10 mouse cellular contexts compared by ENCODE assay signal in the genomic region with DNA sequence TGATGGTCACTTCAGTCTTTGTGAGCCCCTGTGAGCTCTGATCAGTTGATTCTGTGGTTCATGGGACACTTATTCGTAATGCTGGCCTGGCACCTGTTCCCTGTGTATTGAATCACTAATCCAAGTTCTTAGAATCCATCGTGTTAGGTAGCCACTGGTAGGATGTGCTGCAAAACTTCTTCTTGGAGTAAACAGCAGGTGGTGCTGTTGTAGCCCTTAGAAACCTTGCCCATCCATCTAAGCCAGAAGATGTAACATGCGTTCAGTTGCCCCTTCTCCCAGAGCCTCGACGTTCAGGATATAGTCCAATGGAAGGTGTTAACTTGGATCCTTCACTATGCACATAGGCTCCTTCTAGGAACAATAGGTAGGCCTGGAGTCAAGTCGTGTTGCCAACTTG. TPM values are rescaled to one million over a fixed set of nuclear protein-coding genes. Genes with fewer than 3 reads are reported as not detected.
A peak's percentile ranks its signal among the peaks of the same experiment; 100 is the strongest.
DNase-seq lines count a peak whose midpoint lies in the region; ATAC-seq and TF ChIP-seq lines count a peak whose summit lies in the region.
"Had no signal": no experiment of that assay in that cellular context is flagged by ENCODE, and none has a peak within 500 bp of the region (broad histone marks: within the 10 kb centered on the region; RNA-seq: fewer than 3 reads in every experiment).

No protein-coding gene starts in this region.

- H3K4me3 ChIP-seq in liver, adult 2 months (ENCODE audit: insufficient read depth, low read depth, low read length): no peak overlapping the region
- no peak overlapping the region for H3K4me3 ChIP-seq in forebrain, postnatal 0 days (ENCODE audit: low read depth, low read length)
- H3K4me3 ChIP-seq: heart, embryonic 13.5 days had no signal

- peaks cover 5% of the 10 kb centered on the region for H3K36me3 ChIP-seq in liver, adult 2 months (ENCODE audit: control insufficient read depth, insufficient read depth, low read length)
- peaks cover 11% of the 10 kb centered on the region for H3K36me3 ChIP-seq in forebrain, postnatal 0 days (ENCODE audit: insufficient read depth)

- H3K4me1 ChIP-seq in liver, adult 2 months (ENCODE audit: control insufficient read depth, insufficient read depth, low read length): peaks cover 3% of the 10 kb centered on the region; the same call in 1 of the 2 replicates
- H3K4me1 ChIP-seq in forebrain, postnatal 0 days (ENCODE audit: insufficient read depth): peaks cover 11% of the 10 kb centered on the region

- H3K27ac ChIP-seq in liver, adult 2 months (replicated peaks; ENCODE audit: insufficient read depth, low read depth, low read length): no peak overlapping the region
- no peak overlapping the region for H3K27ac ChIP-seq in forebrain, postnatal 0 days (ENCODE audit: low read depth, low read length)
- H3K27ac ChIP-seq: heart, embryonic 13.5 days had no signal

- no peak overlapping the region for H3K4me2 ChIP-seq in forebrain, postnatal 0 days (ENCODE audit: low read depth)

- no peaks in the 10 kb centered on the region for H3K9me3 ChIP-seq in forebrain, postnatal 0 days (ENCODE audit: low read length)
- H3K9me3 ChIP-seq: heart, embryonic 13.5 days had no signal

- no peak for ATAC-seq in forebrain, postnatal 0 days

- H3K9ac ChIP-seq in liver, adult 2 months (ENCODE audit: low read depth, low read length): no peak overlapping the region
- H3K9ac ChIP-seq in forebrain, postnatal 0 days: no peak overlapping the region

- WGBS in liver, adult 2 months: 68% methylated on average over 6 of the region's 6 CpGs
- 88% methylated on average over 6 of the region's 6 CpGs for WGBS in forebrain, postnatal 0 days

- TF ChIP-seq POLR2A in liver, adult 2 months (IDR thresholded peaks at IDR 0.05; ENCODE audit: extremely low read depth, insufficient read depth, low read length): no peak

- H3K27me3 ChIP-seq in liver, adult 2 months (ENCODE audit: control insufficient read depth, insufficient read depth, low read length): no peaks in the 10 kb centered on the region
- H3K27me3 ChIP-seq in forebrain, postnatal 0 days (ENCODE audit: insufficient read depth, low read length): no peaks in the 10 kb centered on the region
- H3K27me3 ChIP-seq: heart, embryonic 13.5 days had no signal

- peak; percentile 20 for DNase-seq in liver, adult 2 months (ENCODE audit: extremely low read depth, low read depth, low spot score)
- DNase-seq in liver (no peak), NIH3T3 (ENCODE audit: low read depth) (peak; percentile 58)
- no peak for DNase-seq in forebrain, postnatal 0 days
- peak; percentile 45 for DNase-seq in retina, embryonic 14.5 days (ENCODE audit: low spot score)
- DNase-seq in gastrocnemius, postnatal 4 days (ENCODE audit: low spot score in 2 of 2): no peak
- DNase-seq in urinary bladder, postnatal 25 days (ENCODE audit: low spot score): no peak
- DNase-seq in layer of hippocampus, adult 11-12 months (ENCODE audit: low spot score): no peak

- H3K79me2 ChIP-seq in liver, adult 2 months (ENCODE audit: control insufficient read depth, insufficient read depth, low read length): peaks cover 18% of the 10 kb centered on the region; the same call in 1 of the 2 replicates

- peak; percentile 39; the same call in 1 of the 2 replicates for TF ChIP-seq CTCF in liver, adult 2 months (IDR thresholded peaks at IDR 0.05; ENCODE audit: low read depth, low read length)
- TF ChIP-seq CTCF in forebrain, postnatal 0 days (IDR thresholded peaks at IDR 0.05; ENCODE audit: low read depth): peak; percentile 52

RNA-seq across cellular contexts. Expression of a gene that starts 2.2 kb away (rescaled TPM):
- total RNA-seq in liver, adult 2 months (2014; rRNA removed): 11.1 and 15.3 TPM in 2 replicates
- polyA plus RNA-seq in liver, adult 2 months (2012; rRNA removed): 2.5 and 2.7 TPM in 2 replicates
- total RNA-seq in forebrain, postnatal 0 days (2014; rRNA removed): 54.5 and 63.1 TPM in 2 replicates
- 43.7 and 45.7 TPM in 2 replicates for polyA plus RNA-seq in forebrain, postnatal 0 days (2015; fragmentation: Nextera tagmentation; extraction: Ambion mirVana)
- total RNA-seq in gastrocnemius, postnatal 4 days (2021): 10 to 100 TPM; 35.7 to 39.9 TPM

RNA-seq across cellular contexts. Expression of a gene that starts 27.8 kb away (rescaled TPM):
- total RNA-seq in liver, adult 2 months (2014; rRNA removed): 0.07 and 0.18 TPM in 2 replicates
- polyA plus RNA-seq in liver, adult 2 months (2012; rRNA removed): not detected in 2 replicates
- 0.85 and 2.7 TPM in 2 replicates for total RNA-seq in forebrain, postnatal 0 days (2014; rRNA removed)
- polyA plus RNA-seq in forebrain, postnatal 0 days (2015; fragmentation: Nextera tagmentation; extraction: Ambion mirVana): 0.69 and 1.4 TPM in 2 replicates
- total RNA-seq in gastrocnemius, postnatal 4 days (2021): 1 to 10 TPM; 6.6 to 7.0 TPM
- total RNA-seq: monocyte, adult 5-6 weeks had no signal

Comparison
In these comparisons a context has a peak if more than half of its experiments do, and no peak if none do; other contexts are left out.
1. DNase-seq: peak in liver, adult 2 months (single experiment), NIH3T3 (single experiment) and retina, embryonic 14.5 days (single experiment); none in liver (single experiment), forebrain, postnatal 0 days (single experiment), gastrocnemius, postnatal 4 days (0 of 2), urinary bladder, postnatal 25 days (single experiment) and layer of hippocampus, adult 11-12 months (single experiment).